Mouse (Mus musculus) liver, adult (tissue): Measurements from ENCODE around the gene Atg4a.

ENCODE experiments used
- GATA4 ChIP-seq: IDR thresholded peaks from 2 replicates; pipeline ENCODE4 v1.6.1; 2014; ENCODE audit warnings: mild to moderate bottlenecking, low read length; ENCODE audit not compliant: insufficient replicate concordance

The Atg4a gene

GRCm38 (mm10) chrX:140998885-140999284 is 42.2 kb downstream of the Atg4a start:
- no peak for TF ChIP-seq GATA4

- TF ChIP-seq GATA4, result no peak
Observed at GRCm38 (mm10) chrX:141149705-141150104, 193.0 kb downstream of the Atg4a start.

- no peak for TF ChIP-seq GATA4
Observed at GRCm38 (mm10) chrX:141150290-141150689, 193.6 kb downstream of the Atg4a start.

- TF ChIP-seq GATA4, result no peak
Observed at GRCm38 (mm10) chrX:141151182-141151581, 194.5 kb downstream of the Atg4a start.

DNA sequence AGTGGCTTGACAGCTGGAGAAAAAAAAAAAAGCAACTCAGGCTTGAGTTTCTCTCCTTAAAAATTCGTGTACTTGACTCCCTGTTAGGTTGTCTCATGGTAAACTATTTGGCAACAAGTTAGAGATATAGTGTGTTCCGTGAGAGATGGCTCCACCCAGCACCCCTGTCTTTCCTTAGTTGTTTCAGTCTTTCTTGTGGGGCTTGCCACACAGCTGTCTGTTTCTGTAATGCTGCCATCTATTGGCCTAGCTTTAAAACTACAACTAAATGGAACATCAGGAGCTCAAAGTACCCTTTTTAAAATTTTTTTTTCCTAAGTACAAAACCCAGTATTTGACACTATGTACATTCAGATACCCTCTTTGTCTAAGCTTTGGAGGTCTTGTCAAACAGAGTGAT is 200.0 kb downstream of the Atg4a start:
- no peak for TF ChIP-seq GATA4

DNA sequence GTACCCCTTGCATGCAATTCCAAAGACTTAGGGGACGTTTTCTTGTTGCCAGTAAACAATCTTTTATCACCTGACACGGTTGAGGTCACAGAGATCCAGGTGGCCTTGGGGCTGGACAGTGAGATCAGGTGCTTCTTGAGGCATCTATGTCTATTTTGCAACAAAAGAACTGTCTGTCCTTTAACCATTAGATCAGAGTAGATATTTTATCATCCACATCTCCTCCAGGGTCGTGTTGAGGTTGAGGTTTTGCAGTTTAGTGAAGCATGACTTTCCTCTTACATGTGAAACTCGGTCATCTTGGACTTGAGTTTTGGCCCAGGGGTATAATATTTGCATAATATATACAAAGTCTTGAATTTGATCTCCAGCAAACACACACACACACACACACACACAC is 200.9 kb downstream of the Atg4a start:
- TF ChIP-seq GATA4, result no peak

DNA sequence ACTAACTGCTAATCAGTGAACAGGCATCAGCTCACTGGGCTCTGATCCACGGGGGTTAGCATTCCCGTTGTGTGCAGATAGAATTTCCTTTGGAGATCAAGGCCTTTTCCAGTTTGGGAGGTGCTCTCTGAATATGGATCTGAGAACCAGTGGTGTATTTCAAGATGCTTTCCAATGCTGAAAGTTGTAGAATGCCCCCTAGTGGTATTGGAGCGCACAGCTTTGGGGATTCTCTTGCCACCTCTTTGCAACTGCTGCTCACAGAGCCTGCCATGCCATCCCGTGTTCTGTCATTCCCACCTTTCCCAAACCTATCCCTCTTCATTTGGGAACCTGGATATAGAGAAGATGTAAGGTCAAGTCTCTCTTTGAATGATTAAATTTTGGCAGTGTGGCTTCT is 201.5 kb downstream of the Atg4a start:
- TF ChIP-seq GATA4, result no peak

DNA sequence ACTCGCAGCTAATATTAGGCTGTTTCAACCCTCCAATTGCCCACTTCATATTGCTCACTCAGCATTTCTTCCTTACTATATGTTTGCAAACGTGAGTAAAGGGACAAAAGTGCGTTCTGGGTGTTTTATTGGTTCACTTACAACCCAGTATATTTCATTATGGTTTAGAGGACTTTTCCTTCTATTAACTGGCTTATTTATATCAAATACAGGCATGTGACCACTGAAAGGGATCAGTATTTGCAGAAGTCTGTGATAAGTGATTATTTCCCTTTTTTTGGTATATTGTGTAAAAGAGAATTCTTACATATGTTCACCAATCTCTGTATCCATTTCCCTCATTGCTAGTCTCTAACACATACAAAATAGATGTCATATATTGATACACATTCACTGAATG is 203.7 kb downstream of the Atg4a start:
- TF ChIP-seq GATA4, result no peak

DNA sequence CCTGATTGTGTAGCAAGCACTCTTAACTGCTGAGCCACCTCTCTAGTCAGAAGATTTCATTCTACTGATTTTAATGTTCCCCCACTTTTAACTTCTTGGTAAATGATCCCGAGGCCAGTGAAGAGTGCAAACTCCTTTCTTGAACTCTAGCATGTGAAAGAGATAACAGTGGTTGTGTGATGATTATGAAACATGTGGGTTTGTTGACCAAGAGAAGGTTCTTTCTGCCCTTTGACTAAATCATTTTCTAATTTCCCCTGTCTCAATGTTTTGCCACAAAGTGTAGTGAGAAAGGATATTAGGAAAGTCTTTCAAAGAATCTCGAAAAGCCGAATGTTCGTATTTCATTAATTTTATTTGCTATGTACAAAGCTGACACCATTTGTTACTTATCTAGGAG is 208.4 kb downstream of the Atg4a start:
- no peak for TF ChIP-seq GATA4

DNA sequence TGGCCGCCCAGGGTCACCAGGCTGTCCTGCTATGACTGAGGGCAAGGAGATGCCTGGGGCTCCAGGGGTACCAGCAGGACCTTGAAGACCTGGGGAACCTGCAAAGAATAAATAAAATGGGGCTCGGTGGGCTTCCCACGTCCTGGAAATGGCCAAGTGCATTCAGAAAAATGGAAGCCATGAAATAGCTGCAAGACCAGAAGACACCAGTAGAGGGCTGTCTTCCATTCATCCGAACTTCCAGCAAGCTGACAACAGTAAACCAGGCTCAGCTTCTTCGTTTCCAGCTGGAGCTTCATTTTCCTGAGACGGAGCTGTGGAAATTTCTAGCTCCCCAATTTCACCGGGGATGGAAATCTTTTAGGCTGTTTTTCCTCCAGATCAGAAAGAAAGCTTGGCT is 218.6 kb downstream of the Atg4a start:
- TF ChIP-seq GATA4, result no peak

DNA sequence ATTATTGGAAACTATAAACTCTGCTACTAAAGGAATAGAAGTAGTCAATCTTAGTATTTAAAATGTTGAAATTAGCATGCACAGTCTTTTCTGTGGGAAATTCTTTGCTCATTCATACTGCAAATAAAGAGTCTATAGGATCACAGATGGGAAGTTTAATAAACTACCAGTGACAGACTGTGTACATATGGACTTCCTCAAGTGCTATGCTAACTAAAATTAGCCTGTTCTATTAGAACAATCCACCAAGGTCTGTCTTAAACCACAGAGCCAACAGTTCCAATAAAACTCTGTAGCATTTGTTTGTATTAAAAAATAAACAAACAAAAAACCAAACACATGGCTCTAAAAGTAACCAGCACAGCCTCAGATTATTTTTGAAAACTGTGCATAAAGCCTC is 238.3 kb downstream of the Atg4a start:
- TF ChIP-seq GATA4, result no peak

DNA sequence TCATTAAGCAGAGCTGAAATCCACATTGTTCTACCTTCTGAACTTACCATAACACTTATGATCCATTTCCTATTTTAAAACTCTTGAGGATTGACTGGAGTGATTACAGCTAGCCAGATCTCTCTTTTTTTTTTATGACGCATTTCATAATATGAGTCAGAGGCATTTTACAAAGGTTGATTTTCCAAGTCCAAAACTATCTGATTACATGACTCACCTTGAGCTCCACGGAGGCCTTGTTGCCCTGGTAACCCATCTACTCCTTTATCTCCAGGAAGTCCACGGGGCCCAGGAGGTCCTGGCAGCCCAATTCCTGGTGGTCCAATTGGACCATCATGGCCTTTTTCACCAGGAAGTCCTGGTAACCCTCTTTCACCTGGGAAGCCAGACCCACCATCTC is 242.3 kb downstream of the Atg4a start:
- no peak for TF ChIP-seq GATA4

DNA sequence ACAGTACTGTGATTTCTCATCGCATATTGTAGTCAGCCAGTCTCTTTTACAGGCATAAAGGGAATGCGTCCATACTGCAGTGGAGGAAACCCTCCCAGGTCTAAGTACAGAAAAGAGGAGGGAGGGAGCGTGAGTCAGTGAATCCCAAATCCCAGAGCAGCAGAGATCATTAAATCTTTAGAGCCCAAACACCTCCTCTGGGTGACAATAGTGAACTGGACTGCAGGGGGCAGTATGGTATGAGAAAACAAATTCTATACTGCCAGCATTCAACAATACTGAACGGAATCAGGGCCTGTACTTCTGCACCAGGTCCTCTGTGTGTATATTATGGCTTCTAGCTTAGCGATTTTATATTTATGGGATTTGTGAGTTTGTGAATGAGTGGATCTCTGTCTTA is 256.1 kb downstream of the Atg4a start:
- TF ChIP-seq GATA4, result no peak
